Mouse (Mus musculus): Measurements from ENCODE around the gene Cand2.

- TF ChIP-seq CTCF (IDR thresholded peaks at IDR 0.05; ENCODE audit: insufficient read depth, low read length): no peak
- TF ChIP-seq POLR2A (IDR thresholded peaks at IDR 0.05; ENCODE audit: borderline replicate concordance, extremely low read depth, low read depth, low read length): no peak
These were observed 64.4 kb downstream of the Cand2 start for GRCm38 (mm10) chr6:115838745-115839144.

All from lung, adult 2 months (tissue).